Mouse (Mus musculus) embryonic fibroblast, embryonic 13.5 days (primary cell): Measurements from ENCODE around the gene Fev. TPM values are rescaled to one million over a fixed set of nuclear protein-coding genes. Genes with fewer than 3 reads are reported as not detected.

Source experiments
- H3K27ac ChIP-seq: 2 replicates; pipeline ENCODE4 v1.5.1; 2012; ENCODE audit warnings: low read length, control low read depth, inconsistent platforms; ENCODE audit not compliant: insufficient read depth
- H3K4me1 ChIP-seq: 2 replicates; pipeline ENCODE4 v1.6.1; 2011; ENCODE audit warnings: low read length; ENCODE audit not compliant: control insufficient read depth, insufficient read depth
- H3K4me3 ChIP-seq: 2 replicates; pipeline ENCODE4 v1.5.1; 2011; ENCODE audit warnings: mild to moderate bottlenecking, control low read depth, low read length; ENCODE audit not compliant: insufficient read depth
- CTCF ChIP-seq: IDR thresholded peaks from 2 replicates; pipeline ENCODE4 v1.5.1; 2011; ENCODE audit warnings: mild to moderate bottlenecking, control low read depth, low read length, moderate library complexity, borderline replicate concordance; ENCODE audit not compliant: insufficient read depth
- POLR2A ChIP-seq: IDR thresholded peaks from 2 replicates; pipeline ENCODE4 v1.6.1; 2011; ENCODE audit warnings: low read depth, mild to moderate bottlenecking, control low read depth, low read length, moderate library complexity
- polyA plus RNA-seq: library from polyadenylated mRNA; stranded (reverse); fragments of >200 nt; gene quantifications from 2 replicates; pipeline ENCODE4 v1.2.4, GENCODE M21; 2011; ENCODE audit warnings: low read depth; ENCODE audit not compliant: missing spikeins, insufficient read length

Gene Fev
- polyA plus RNA-seq, 1 experiment: not detected

GRCm38 (mm10) chr1:74897976-74898375 is 12.8 kb upstream of the Fev start:
- TF ChIP-seq POLR2A (no peak), CTCF (no peak)
- Histone ChIP-seq H3K4me3 (no peak overlapping the region), H3K27ac (no peak overlapping the region), H3K4me1 (no peaks in the 10 kb centered on the region)

- Histone ChIP-seq H3K4me3 (no peak overlapping the region), H3K4me1 (no peaks in the 10 kb centered on the region), H3K27ac (no peak overlapping the region)
- TF ChIP-seq POLR2A (no peak), CTCF (no peak)
Observed at GRCm38 (mm10) chr1:74894966-74895365, 9.7 kb upstream of the Fev start.

- Histone ChIP-seq H3K27ac (no peak within 1 kb of the TSS), H3K4me1 (no peaks in the 10 kb centered on the region), H3K4me3 (no peak within 1 kb of the TSS)
- TF ChIP-seq POLR2A (no peak), CTCF (peak; percentile 47; the same call in 1 of the 2 replicates)
Observed at GRCm38 (mm10) chr1:74893134-74893855, 8.1 kb upstream of the Fev start, which contains the start of gene Cryba2. Gene Cryba2 (minus strand): TSS chr1:74893143.

- Histone ChIP-seq H3K4me1 (no peaks in the 10 kb centered on the region), H3K27ac (no peak overlapping the region), H3K4me3 (no peak overlapping the region)
- TF ChIP-seq POLR2A (no peak), CTCF (no peak)
Observed at GRCm38 (mm10) chr1:74892351-74893133, 7.3 kb upstream of the Fev start.

GRCm38 (mm10) chr1:74891513-74891912 is 6.3 kb upstream of the Fev start:
- TF ChIP-seq POLR2A: no peak
- TF ChIP-seq CTCF: no peak
- Histone ChIP-seq H3K27ac (no peak overlapping the region), H3K4me1 (no peaks in the 10 kb centered on the region), H3K4me3 (no peak overlapping the region)

- TF ChIP-seq CTCF (no peak), POLR2A (no peak)
- Histone ChIP-seq H3K27ac (no peak overlapping the region), H3K4me1 (no peaks in the 10 kb centered on the region), H3K4me3 (no peak overlapping the region)
Observed at GRCm38 (mm10) chr1:74884196-74885141, 750 bp downstream of the Fev start.

- H3K4me3 ChIP-seq: no peak overlapping the region
- no peak for TF ChIP-seq POLR2A
- TF ChIP-seq CTCF: no peak
- H3K4me1 ChIP-seq: no peaks in the 10 kb centered on the region
- H3K27ac ChIP-seq: no peak overlapping the region
Observed at GRCm38 (mm10) chr1:74883441-74883840, 1.8 kb downstream of the Fev start.

- Histone ChIP-seq H3K4me3 (no peak overlapping the region), H3K4me1 (no peaks in the 10 kb centered on the region), H3K27ac (no peak overlapping the region)
- no peak for TF ChIP-seq POLR2A
- no peak for TF ChIP-seq CTCF
Observed at GRCm38 (mm10) chr1:74882828-74883227, 2.4 kb downstream of the Fev start.

- no peak overlapping the region for H3K4me3 ChIP-seq
- H3K4me1 ChIP-seq: no peaks in the 10 kb centered on the region
- no peak for TF ChIP-seq CTCF
- no peak for TF ChIP-seq POLR2A
- H3K27ac ChIP-seq: no peak overlapping the region
Observed at GRCm38 (mm10) chr1:74882055-74882734, 3.0 kb downstream of the Fev start.
